ENCODE assay signal across 8 mouse cellular contexts in genomic region chr16:90220026-90220891, GRCm38 (mm10). TPM values are rescaled to one million over a fixed set of nuclear protein-coding genes. Genes with fewer than 3 reads are reported as not detected.
DNase-seq lines count a peak whose midpoint lies in the region; ATAC-seq lines count a peak whose summit lies in the region.

Gene Sod1, plus strand, starts transcription at chr16:90220754.

- H3K9me3 ChIP-seq in hindbrain, embryonic 15.5 days: no peaks in the 10 kb centered on the region

- under 1% methylated on average over 63 of the region's 63 CpGs for WGBS in hindbrain, embryonic 15.5 days

- DNase-seq in R1 (ENCODE audit: low read depth, low spot score): peak; percentile 95
- DNase-seq in cerebellum, postnatal 25 days: peak; percentile 97 to 98
- peak; percentile 93 to 95 for DNase-seq in frontal cortex, postnatal 36 days (ENCODE audit: low spot score in 2 of 2)
- DNase-seq in left cerebral cortex, adult 11 months (ENCODE audit: low spot score): peak; percentile 82
- peak; percentile 97 to 99 for DNase-seq in lung, postnatal 4 days
- DNase-seq in retina, postnatal 7 days (ENCODE audit: low read depth, low spot score): peak; percentile 95
- DNase-seq in urinary bladder, adult 2 months (ENCODE audit: low spot score): peak; percentile 99

- peaks cover 14% of the 10 kb centered on the region for H3K36me3 ChIP-seq in hindbrain, embryonic 15.5 days

- H3K27me3 ChIP-seq in hindbrain, embryonic 15.5 days: no peaks in the 10 kb centered on the region

- peak within 1 kb of the TSS; percentile 92 for H3K4me3 ChIP-seq in hindbrain, embryonic 15.5 days

- H3K27ac ChIP-seq in hindbrain, embryonic 15.5 days (replicated peaks): peak within 1 kb of the TSS; percentile 95

- peak within 1 kb of the TSS; percentile 88 for H3K4me2 ChIP-seq in hindbrain, embryonic 15.5 days

- H3K4me1 ChIP-seq in hindbrain, embryonic 15.5 days (replicated peaks): peaks cover 31% of the 10 kb centered on the region

- peak; percentile 95 for ATAC-seq in hindbrain, embryonic 15.5 days (ENCODE audit: low FRiP score, low read depth)

- H3K9ac ChIP-seq in hindbrain, embryonic 15.5 days: peak within 1 kb of the TSS; percentile 90

RNA-seq across cellular contexts. Expression of gene Sod1, which starts in this region (rescaled TPM):
- 957 and 969 TPM in 2 replicates for polyA plus RNA-seq in hindbrain, embryonic 15.5 days (2015; fragmentation: Nextera tagmentation; extraction: Ambion mirVana)
- 1,059 and 1,122 TPM in 2 replicates for polyA plus RNA-seq in urinary bladder, adult 2 months (2012; rRNA removed)

Comparison
In these comparisons a context has a peak if more than half of its experiments do, and no peak if none do; other contexts are left out.
1. Peak in every context shown above with its lines: DNase-seq, ATAC-seq, H3K4me3 ChIP-seq and H3K27ac ChIP-seq.